Mouse (Mus musculus): ENCODE data around the gene Rbm11. TPM values are rescaled to one million over a fixed set of nuclear protein-coding genes. Genes with fewer than 3 reads are reported as not detected.

Rbm11 gene
- not detected for total RNA-seq (2018; cell fraction: chromatin; rRNA removed)
- under 1 TPM in 4 of 26 experiments, not detected in 22; 0.04 to 0.07 (median 0.06) TPM for total RNA-seq (2018; cell fraction: cytosol; rRNA removed)
- total RNA-seq (2018; cell fraction: nucleus; rRNA removed): not detected
- 0.10 TPM in 1 of 3 replicates, not detected in the others for polyA plus RNA-seq (2018)

DNA sequence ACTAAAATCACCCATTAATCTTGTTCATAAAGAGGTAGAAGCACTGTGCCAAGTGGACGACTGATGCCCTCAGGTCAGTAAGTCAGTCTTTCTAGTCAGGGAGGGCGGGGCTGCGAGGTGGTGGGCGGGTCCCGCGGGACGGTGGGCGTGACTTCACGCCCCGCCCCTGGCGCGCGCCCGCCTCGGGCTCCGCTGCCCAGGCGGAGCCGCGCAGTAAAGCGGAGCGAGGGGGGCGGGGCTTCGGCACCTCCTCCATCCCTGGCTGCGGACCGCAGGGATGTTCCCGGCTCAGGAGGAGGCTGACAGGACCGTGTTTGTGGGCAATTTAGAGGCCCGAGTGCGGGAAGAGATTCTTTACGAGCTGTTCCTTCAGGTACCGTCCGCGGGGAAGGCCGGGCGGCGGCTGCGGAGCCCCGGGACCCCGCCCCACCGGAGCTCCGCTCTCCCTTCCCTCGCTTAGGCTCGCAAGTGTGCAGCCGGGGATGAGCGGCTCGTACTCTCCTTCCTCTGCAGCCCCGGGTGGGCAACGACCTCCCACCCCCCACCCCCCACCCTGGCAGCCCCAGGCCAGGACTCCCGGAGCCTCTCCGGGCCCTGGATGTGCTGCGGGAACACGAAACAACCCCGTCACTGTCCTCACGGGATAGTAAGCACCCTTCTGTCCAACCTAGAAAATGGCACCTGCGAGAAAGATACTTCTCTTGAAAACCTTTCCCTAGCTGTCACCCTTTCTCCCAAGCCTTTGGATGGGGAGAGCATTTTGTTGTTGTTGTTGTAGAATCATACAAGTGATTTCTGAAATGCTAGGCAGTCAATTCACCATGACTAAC lies at the start of gene Rbm11:
Rbm11 (plus strand) TSS at position 174 of the 830 bp plus-strand sequence.
- Histone ChIP-seq H3K27ac (no peak within 1 kb of the TSS), H3K79me2 (ENCODE audit: inconsistent target) (no peaks in the 10 kb centered on the region), H3K36me3 (ENCODE audit: inconsistent target) (no peaks in the 10 kb centered on the region), H3K4me3 (ENCODE audit: inconsistent target) (peak within 1 kb of the TSS; percentile 32)
- WGBS (ENCODE audit: missing documents): 1% methylated on average over 48 of the region's 55 CpGs

DNA sequence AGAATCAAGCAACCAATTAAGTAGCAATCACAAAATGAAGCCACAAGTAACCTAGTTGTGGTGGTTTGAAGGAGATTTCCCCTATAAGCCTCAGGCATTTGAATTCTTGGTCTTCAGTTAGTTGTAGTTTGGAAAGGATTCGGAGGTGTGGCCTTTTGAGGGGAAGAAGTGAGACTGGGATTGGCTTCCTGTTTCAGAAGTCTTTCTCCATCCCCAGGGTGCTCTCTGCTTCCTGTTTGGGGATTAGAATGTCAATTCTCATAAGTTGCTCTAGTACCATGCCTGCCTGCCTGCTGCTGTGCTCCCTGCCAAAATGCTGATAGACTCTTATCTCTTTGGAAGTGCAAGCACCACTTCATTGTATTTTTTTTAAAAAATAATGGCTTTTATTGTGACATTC lies 47.3 kb upstream of the Rbm11 start:
- H3K4me3 ChIP-seq (ENCODE audit: inconsistent target): no peak overlapping the region
- no peak overlapping the region for H3K27ac ChIP-seq
- H3K79me2 ChIP-seq (ENCODE audit: inconsistent target): no peaks in the 10 kb centered on the region
- WGBS (ENCODE audit: missing documents): 88% methylated on average over 1 of the region's 1 CpGs
- H3K36me3 ChIP-seq (ENCODE audit: inconsistent target): no peaks in the 10 kb centered on the region

DNA sequence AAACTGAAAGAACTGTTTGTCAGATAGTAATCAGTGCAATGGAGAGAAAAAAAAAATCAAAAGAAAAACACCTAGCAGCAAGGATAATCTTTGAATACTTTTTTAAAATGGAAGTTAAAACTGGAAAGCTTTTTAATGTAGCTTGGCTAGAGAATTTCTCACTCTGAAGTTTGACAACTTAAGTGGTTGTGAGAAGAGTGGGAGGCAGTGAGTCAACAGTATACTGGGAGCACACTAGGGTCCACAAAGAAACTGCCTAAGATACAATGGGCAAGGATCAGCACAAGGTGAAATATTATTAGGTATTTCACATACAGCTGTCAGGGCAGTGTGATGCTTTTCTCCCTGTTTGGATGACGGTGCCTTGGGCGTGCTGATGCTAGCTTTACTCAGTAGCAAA lies 29.7 kb upstream of the Rbm11 start:
- no peak overlapping the region for H3K27ac ChIP-seq
- 80% methylated on average over 2 of the region's 2 CpGs for WGBS (ENCODE audit: missing documents)

DNA sequence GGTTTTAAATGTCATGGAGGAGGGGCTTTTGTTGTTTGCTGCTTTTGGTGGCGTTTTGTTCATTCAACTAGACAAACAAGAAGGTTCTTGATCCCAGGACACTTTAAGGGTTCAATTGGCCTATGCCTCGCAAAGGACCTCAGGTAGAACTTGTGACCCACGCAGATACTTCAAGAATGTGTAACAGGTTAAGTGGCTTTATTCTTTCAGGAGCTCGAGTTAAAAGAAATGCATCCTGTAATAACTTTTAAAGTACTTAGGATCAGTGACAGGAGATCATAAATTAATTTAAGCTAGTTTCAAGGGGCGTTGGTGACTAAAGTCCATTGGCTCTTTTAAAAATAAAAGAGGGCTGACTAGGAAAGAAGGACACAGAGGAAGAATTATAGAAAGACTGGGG lies 10.4 kb upstream of the Rbm11 start:
- H3K36me3 ChIP-seq (ENCODE audit: inconsistent target): no peaks in the 10 kb centered on the region
- no peak overlapping the region for H3K27ac ChIP-seq
- H3K79me2 ChIP-seq (ENCODE audit: inconsistent target): no peaks in the 10 kb centered on the region
- no peak overlapping the region for H3K4me3 ChIP-seq (ENCODE audit: inconsistent target)
- 45% methylated on average over 5 of the region's 5 CpGs for WGBS (ENCODE audit: missing documents)

More for the DNA sequence above, 29.7 kb upstream of the Rbm11 start:
- H3K36me3 ChIP-seq (ENCODE audit: inconsistent target): no peaks in the 10 kb centered on the region
- no peak overlapping the region for H3K4me3 ChIP-seq (ENCODE audit: inconsistent target)
- H3K79me2 ChIP-seq (ENCODE audit: inconsistent target): no peaks in the 10 kb centered on the region

DNA sequence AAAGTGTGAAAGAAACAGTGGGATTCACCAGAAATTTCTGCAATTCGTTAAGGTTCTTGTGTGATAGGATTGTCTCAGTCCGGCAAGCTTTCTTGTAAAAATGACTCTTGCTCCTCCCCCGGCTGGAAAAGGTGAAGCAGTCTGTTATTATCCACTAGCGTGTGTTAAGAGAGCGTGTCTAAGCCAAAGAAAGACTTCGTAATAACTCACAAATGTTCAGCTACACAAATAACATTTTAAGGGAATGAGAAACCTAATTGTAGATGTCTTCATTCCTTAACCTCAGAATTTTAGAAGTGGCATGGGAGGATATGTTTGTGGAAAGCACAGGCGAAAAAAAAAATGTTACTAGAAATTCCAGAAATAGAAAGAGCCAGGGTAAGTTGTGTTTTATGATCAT lies 6.7 kb upstream of the Rbm11 start, which contains the start of gene Lipi:
Lipi (minus strand) TSS at position 101 of the 400 bp plus-strand sequence.
- Histone ChIP-seq H3K27ac (no peak within 1 kb of the TSS), H3K36me3 (ENCODE audit: inconsistent target) (no peaks in the 10 kb centered on the region), H3K4me3 (ENCODE audit: inconsistent target) (no peak within 1 kb of the TSS), H3K79me2 (ENCODE audit: inconsistent target) (no peaks in the 10 kb centered on the region)
- WGBS (ENCODE audit: missing documents): 96% methylated on average over 7 of the region's 7 CpGs

DNA sequence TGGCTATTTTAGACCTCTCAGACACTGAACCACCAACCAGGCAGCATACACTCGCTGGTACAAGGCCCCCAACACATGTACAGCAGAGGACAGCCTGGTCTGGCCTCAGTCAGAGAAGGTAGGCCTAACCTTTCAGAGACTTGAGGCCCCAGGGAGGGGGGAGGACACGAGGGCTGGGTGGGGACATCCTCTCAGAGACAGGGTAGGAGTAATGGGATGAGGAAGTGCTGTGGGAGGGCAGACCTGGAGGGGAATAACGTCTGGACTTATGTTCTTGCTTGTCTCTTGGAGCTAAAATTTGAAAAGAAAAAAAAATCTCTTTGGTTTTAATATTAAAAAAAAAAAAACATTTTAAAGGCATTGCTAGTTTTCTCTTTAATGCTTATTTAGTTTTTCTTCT lies 6.2 kb upstream of the Rbm11 start:
- no peak overlapping the region for H3K27ac ChIP-seq
- 20% methylated on average over 2 of the region's 3 CpGs for WGBS (ENCODE audit: missing documents)
- H3K36me3 ChIP-seq (ENCODE audit: inconsistent target): no peaks in the 10 kb centered on the region
- H3K4me3 ChIP-seq (ENCODE audit: inconsistent target): no peak overlapping the region
- H3K79me2 ChIP-seq (ENCODE audit: inconsistent target): no peaks in the 10 kb centered on the region

DNA sequence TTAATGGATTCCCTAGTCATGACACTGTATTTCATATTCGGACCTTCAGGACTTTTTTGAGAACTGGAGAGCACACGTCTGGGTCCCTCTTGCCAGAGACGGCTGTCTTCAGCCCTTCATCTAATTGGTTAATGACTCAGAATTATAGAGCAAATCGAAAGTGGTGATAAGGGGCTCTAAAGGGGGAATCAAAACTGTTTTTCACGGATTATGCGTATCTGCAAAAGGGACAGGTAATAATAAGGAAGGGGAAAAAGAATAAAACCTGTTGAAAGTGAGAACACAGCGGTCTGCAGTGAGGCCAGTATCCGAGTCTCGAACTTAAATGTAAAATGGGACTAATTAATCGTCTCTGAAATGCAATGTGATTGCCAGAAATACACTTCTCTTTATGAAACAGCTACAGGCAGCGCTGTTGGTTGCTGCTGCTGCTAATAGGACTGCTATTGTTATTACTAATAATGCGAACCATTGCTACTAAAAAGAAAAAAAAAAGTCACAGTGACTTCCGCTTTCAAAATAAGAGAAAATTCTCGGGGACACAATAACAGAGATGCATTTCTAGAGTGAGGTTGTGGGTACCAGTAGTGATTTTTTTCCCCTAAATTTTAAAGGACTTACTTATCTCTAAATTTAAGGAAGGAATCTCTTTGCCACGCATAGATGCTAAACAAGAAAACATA lies 998 bp downstream of the Rbm11 start:
- WGBS (ENCODE audit: missing documents): 2% methylated on average over 15 of the region's 15 CpGs
- Histone ChIP-seq H3K27ac (no peak overlapping the region), H3K4me3 (ENCODE audit: inconsistent target) (peak overlapping the region; percentile 32), H3K79me2 (ENCODE audit: inconsistent target) (no peaks in the 10 kb centered on the region), H3K36me3 (ENCODE audit: inconsistent target) (no peaks in the 10 kb centered on the region)

DNA sequence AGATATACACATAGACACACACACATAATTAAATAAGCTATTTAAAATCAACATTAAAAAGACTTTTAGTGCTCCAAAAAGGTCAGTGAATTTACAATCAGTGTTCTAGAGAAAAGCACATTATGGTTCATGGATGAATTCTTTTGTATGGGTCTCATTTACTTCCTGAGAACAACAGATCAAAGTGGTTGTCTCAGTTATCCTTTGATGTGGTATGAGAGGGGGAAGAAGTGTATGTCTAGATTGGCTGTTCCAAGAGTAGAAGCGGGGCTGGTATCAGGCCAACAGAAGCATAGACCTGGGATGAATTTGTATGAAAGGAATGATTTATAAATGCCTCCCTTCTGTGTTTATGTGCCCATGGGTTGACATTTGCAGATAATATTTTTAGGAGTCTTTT lies 13.8 kb downstream of the Rbm11 start:
- no peak overlapping the region for H3K4me3 ChIP-seq (ENCODE audit: inconsistent target)
- no peaks in the 10 kb centered on the region for H3K79me2 ChIP-seq (ENCODE audit: inconsistent target)
- no peak overlapping the region for H3K27ac ChIP-seq
- 91% methylated on average over 1 of the region's 1 CpGs for WGBS (ENCODE audit: missing documents)
- H3K36me3 ChIP-seq (ENCODE audit: inconsistent target): no peaks in the 10 kb centered on the region

DNA sequence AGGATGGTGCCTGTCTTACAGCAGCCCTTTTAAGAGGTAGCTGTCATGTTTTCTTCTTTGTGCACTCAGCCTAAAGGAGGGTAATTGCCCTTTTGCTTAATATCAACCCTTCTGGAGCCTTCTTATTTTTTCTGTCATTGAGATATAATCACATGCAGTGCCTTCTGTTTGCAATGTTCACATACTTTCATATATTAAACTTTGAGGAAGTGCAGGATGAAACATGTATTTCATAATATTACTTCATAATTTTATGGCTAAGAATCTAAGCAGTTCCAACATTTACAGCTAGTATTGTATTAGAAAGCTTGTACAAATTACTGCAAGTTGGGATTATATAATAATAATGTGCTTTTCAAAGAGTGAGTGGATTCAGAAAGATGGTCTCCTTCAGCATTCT lies 19.9 kb downstream of the Rbm11 start:
- no peak overlapping the region for H3K27ac ChIP-seq
- no peaks in the 10 kb centered on the region for H3K36me3 ChIP-seq (ENCODE audit: inconsistent target)
- H3K4me3 ChIP-seq (ENCODE audit: inconsistent target): no peak overlapping the region
- no peaks in the 10 kb centered on the region for H3K79me2 ChIP-seq (ENCODE audit: inconsistent target)

DNA sequence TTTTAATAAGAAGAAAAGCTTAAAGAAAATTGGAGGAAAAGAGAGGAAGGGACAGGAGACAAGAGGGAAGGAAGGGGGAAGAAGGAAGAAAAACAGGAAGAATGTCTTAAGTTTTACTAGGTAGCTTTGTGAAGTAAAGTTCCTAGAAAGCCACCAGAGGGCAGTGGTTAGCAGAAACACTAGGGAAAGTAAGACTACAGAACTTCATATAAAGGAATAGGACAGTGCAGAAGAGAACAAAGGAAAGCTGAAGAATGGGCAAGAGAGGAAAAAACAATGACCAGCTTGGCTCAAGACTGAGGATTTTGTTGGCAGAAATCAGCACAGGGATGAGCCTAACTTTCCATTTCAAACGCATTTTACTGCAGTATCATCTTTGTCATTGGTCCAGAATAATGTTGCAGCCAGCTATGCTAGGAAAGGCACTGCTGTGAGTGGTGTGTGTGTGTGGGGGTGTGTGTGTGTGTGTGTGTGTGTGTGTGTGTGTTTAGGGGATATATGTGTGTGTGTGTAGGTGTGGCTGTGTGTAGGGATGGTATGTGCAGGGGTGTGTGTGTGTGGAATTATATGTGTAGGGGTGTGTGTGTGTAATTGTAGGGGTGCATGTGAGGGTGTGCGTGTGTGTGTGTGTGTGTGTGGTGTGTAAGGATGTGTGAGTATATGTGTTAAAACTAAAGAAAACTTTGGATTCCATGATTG lies 25.2 kb downstream of the Rbm11 start:
- no peaks in the 10 kb centered on the region for H3K36me3 ChIP-seq (ENCODE audit: inconsistent target)
- H3K4me3 ChIP-seq (ENCODE audit: inconsistent target): no peak overlapping the region
- H3K79me2 ChIP-seq (ENCODE audit: inconsistent target): no peaks in the 10 kb centered on the region
- WGBS (ENCODE audit: missing documents): 61% methylated on average over 2 of the region's 2 CpGs
- no peak overlapping the region for H3K27ac ChIP-seq

DNA sequence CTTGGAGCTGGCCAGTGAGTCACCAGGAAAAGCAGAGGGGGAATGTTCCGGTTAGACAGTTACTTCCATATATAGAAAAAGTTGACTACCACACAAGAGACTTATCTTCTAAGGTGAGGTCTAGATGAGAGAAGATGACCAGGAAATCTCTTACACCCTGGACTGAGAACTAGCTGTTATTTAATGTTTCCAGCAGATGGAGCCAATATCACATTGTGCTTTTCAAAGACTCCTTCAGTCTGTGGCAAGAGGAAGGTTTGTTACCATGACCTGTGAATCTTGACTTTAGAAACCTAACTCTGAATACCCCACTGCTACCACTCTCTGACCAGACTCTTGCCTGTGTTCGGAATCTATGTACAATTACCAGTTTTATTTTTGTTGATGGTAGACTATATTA lies 35.2 kb downstream of the Rbm11 start:
- Histone ChIP-seq H3K27ac (no peak overlapping the region), H3K36me3 (ENCODE audit: inconsistent target) (no peaks in the 10 kb centered on the region), H3K79me2 (ENCODE audit: inconsistent target) (no peaks in the 10 kb centered on the region), H3K4me3 (ENCODE audit: inconsistent target) (no peak overlapping the region)
- 94% methylated on average over 2 of the region's 2 CpGs for WGBS (ENCODE audit: missing documents)

Other genes starting within 250 kb of the Rbm11 start
- gene Lipi, start 6.8 kb upstream of the Rbm11 start, polyA plus RNA-seq (2018): not detected in 3 replicates
- 17.4 to 20.2 TPM (median 17.7 TPM) in 3 replicates for gene Hspa13, start 174.3 kb downstream of the Rbm11 start, polyA plus RNA-seq (2018)